Mouse (Mus musculus): ENCODE measurements around the gene BC053393.

DNA sequence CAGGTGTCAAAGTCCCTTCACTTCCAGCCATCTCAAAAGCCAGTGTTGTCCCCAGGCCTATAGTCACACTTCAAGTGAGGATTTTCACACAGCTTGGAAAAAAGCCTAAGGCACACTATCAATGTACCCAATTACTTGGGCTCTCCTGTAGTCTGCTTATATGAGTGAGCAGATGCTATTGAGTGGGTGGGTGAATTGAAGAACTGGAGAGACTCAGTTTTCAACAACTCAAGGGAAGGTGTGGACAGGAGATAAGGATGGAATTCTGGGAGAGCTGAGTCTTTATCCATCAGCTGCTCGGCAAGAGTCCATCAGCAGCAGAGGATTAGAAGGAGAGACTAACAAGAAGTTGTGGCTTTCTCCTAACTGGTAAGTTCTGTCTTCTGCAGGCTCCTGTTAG, at the start of gene BC053393:
- TF ChIP-seq EP300 (optimal IDR thresholded peaks at IDR 0.05) (no peak), CTCF (IDR thresholded peaks at IDR 0.05; ENCODE audit: low read depth) (no peak)
